Mouse (Mus musculus) regulatory T cell (primary cell): ENCODE results near the gene Galntl6.
"Not testable (repeated sequence)": the region's sequence is repeated elsewhere in the genome, so short reads cannot be mapped to it uniquely, and the experiment has no call there.

ENCODE experiments used
- in situ Hi-C: fragments of 300-600 bp; cut with MboI, MseI; formaldehyde crosslinking; loops from one replicate; pipeline ENCODE4 v1.15.1; 2025; ENCODE audit warnings: high pct_unique_total_duplicates

The Galntl6 gene

DNA sequence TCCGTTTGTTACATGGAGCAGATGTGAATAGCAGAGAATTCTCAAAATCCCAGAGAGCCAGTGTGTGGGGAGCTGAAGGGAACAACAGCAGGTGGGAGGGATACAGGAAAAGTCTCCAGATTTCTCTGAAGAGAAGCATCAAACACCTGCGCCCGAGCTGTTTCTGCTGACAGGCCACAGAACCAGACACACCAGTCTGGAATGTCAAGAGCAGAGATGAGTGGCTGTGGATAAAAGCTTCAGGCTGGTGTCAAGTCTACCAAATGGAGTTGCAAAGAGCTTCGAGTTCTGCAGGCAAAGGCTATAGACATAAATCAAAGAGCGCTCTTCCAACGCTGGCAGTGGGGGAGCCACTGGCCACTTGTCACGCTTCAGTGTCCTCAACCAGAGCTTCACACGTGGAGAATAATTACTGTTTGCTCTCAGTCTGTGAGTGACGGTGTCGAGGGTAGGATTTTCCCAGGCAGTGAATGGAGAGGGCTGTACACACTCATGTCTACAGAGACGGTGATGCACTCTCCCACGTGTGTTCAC is 1139.6 kb downstream of the Galntl6 start:
- in situ Hi-C loops, result no loop called here

DNA sequence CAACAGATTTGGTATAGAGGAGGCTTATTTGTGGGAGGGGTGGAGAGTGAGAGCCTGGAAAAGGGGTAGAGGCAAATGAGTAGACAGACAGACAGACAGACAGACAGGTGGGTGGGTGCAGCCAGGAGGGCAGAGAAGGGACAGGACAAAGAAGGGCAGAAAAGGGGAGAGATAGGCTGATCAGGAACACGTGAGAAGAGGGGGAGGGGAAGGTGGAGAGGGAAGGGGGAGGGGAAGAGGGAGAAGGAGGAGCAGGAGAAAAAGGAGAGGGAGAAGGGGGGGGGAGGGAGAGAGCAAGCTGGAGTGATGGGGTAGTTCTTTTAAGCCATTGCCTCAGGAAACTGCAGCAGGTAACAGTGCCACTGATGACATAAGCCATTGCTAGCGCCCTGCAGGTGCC is 1144.9 kb downstream of the Galntl6 start:
- in situ Hi-C loops, result no loop called here

DNA sequence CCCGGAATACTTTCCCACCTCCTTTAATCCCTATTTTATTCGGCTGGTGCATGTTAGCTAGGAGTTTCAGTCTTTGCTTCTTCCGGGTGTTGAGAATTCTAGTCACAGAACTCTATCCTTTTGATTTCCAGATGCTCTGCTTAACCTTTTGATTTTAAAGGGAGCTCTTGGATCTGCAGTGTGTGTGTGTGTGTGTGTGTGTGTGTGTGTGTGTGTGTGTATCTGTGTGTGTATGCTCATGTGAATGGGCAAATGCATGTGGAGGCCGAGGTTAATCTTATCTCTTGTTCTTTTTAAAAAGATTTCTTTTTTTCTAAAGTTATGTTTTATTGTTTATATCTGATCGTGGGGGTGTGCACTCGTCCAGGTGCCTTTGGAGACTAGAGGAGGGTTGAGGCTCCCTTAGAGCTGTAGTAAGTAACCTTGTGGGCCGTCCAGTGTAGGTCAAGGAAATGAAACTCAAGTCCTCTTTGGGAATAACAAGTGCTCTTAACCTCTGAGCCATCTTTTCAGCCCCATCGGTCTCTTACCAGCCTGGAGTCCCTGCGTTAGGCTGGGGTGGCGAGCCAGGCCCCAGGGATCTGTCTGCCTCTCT is 1145.9 kb downstream of the Galntl6 start:
- in situ Hi-C loops, result no loop called here

DNA sequence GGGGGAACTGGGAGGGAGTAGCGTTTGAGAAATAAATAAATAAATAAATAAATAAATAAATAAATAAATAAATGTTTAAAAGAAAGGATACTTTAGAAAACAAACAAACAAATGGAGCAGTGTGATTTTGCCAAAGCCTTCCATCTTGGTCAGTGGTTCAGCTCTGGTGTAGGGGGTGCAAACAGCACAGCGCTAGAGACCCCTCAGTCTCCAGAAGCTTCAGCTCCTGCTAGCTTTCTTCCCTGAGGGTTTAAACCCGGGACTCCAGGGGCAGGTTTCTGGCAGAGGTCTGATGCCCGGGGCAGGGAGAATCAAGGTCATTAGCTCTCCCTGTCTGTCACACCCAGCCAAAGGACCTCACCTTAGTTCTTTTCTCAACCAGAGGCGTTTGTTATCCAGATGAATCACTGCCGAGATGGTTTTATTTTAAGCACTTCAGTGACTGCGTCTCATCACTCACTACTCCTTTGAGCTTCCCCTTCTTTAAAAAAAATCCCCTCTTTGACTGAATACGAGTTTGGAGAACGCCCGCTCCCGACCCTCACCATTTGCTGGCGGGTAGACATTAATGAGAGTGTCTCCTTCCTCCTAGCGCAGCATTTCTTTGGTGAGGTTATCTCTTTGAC is 1146.6 kb downstream of the Galntl6 start:
- in situ Hi-C loops, result no loop called here

DNA sequence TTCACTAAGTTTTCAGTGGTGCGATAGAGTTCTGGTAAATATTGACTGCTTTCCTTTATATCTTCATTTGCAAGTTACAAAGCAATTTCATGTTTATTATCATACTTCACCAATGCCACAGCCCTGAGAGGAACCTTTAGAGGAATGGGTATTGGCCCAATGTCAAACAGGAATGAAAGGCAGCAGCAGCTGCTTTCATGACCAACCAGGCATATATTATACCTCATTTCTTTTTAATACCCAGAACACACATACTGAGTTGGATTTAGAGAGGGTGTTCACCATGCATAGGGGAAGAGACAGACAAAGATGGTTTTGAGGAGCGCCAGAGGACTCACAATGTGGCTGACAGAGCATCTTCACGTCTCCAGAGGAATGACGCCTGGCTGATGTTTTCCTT is 1147.2 kb downstream of the Galntl6 start:
- in situ Hi-C loops, result no loop called here

GRCm38 (mm10) chr8:57762622-57763021 is 1149.8 kb downstream of the Galntl6 start:
- in situ Hi-C loops, result not testable (repeated sequence)

GRCm38 (mm10) chr8:57760921-57761320 is 1151.5 kb downstream of the Galntl6 start:
- in situ Hi-C loops, result no loop called here

GRCm38 (mm10) chr8:57758857-57759256 is 1153.6 kb downstream of the Galntl6 start:
- in situ Hi-C loops, result loop anchor here (10.0 kb wide), 1 partner anchor 924 kb away; no protein-coding TSS in a partner anchor

GRCm38 (mm10) chr8:57757476-57757875 is 1155.0 kb downstream of the Galntl6 start:
- in situ Hi-C loops, result loop anchor here (10.0 kb wide), 1 partner anchor 923 kb away; no protein-coding TSS in a partner anchor

DNA sequence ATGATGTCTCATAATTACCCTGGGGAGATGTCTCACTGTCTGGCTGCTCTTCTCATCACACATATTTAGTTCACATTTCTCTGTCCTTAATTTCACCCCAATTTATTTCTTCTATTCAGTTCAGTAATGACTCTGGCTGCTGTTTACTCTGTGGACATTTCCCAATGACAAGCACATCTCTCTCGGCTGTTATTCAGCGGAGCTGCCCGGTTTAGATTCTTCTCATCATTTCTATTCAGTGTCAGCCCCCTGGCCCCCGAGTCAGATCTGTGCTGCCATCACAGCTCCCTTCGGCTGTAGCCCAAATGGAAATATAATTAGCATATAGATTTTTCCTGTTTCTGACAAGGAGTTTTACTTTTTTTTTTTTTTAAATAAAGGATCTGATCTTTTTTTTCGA is 1158.4 kb downstream of the Galntl6 start:
- in situ Hi-C loops, result loop anchor here (10.0 kb wide), 1 partner anchor 919 kb away; no protein-coding TSS in a partner anchor

GRCm38 (mm10) chr8:57743636-57744035 is 1168.8 kb downstream of the Galntl6 start:
- in situ Hi-C loops, result no loop called here

- in situ Hi-C loops, result no loop called here
Observed at GRCm38 (mm10) chr8:57741983-57742382, 1170.5 kb downstream of the Galntl6 start.

- in situ Hi-C loops, result no loop called here
Observed at GRCm38 (mm10) chr8:57741309-57741708, 1171.1 kb downstream of the Galntl6 start.

DNA sequence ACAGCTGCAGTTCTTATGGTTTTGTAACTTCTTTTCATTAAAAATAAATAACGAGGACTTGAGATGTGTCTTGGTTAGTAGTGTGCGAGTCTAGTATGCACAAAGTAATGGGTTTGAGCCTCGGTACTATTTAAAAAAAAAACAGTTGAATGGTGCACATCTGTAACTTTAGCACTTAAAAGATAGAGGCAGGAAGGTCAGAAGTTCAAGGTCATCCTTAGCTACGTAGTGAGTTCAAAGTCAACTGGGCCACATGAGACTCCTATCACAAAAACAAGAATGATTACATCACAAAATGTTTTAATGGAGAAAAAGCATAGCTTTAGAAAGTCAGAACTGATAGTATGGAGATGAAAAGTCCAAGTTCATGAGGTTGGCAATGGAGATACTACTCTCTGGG is 1175.2 kb downstream of the Galntl6 start:
- in situ Hi-C loops, result no loop called here

- in situ Hi-C loops, result no loop called here
Observed at GRCm38 (mm10) chr8:57732795-57733194, 1179.6 kb downstream of the Galntl6 start.

DNA sequence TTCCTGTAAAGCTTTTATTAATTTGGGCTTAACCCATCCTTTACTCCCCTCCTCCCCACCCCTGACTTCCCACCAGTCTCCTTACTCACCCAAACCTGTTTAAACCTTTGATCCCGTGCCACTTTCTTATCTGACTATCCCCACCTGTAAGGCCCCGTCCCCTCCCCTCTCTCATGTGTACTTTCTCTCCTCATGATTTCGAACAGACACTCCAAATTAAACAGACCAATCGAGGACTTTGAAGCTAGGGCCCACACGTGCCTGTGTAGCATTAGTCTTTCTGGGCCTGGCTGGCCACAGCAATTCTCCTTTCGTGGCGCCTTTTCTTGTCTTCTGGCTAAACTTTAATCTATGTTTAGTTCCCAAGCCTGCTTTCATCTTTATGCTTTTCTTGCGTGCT is 1180.8 kb downstream of the Galntl6 start:
- in situ Hi-C loops, result no loop called here

- in situ Hi-C loops, result no loop called here
Observed at GRCm38 (mm10) chr8:57728276-57728675, 1184.2 kb downstream of the Galntl6 start.

DNA sequence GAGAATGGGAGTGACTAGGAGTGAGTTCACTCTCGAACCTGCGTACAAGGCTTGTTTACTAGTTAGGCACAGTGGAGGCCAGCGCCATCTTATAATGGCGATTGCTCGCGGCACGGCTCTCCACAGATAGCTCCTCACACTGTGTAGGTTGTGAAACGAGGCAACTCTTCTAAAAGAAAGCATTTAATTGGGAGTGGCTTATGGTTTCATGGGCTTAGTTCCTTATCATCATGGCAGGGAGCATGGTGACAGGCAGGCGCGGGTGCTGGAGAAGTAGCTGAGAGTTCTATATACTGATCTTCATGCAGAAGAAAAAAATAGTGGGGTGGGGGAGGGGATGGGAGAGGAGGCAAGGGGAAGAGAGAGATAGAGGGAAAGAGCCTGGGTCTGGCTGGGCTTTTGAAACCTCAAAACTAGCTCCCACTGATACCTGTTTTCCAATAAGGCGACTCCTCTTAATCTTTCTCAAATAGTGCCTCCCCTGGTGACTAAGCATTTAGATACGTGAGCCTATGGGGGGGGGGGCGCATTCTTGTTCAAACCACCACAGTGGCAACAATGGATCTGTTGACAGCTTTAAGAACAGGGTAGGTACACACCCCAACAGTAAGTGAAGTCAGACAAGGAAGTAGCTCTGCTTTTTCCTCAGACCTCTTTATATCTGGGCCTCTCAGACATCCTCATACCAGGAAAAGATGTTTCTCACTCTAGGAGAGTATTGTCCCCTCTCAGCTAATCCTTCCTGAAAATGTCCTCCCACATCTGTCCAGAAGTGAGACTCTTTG is 1187.4 kb downstream of the Galntl6 start:
- in situ Hi-C loops, result no loop called here
